Mouse (Mus musculus) heart, embryonic 10.5 days (tissue): Measurements from ENCODE around the gene Oxt. TPM values are rescaled to one million over a fixed set of nuclear protein-coding genes. Genes with fewer than 3 reads are reported as not detected.

ENCODE experiments used
- DNase-seq: peaks from one replicate; pipeline ENCODE4 v3.0.0-alpha.2; 2017; ENCODE audit warnings: low spot score
- H3K27ac ChIP-seq: fragments of 300-500 bp; sonication (generic); 2 replicates; pipeline ENCODE4 v1.5.1; 2016; ENCODE audit warnings: mild to moderate bottlenecking
- H3K27me3 ChIP-seq: fragments of 300-500 bp; sonication (generic); 2 replicates; pipeline ENCODE4 v1.6.1; 2016; ENCODE audit warnings: mild to moderate bottlenecking; ENCODE audit not compliant: poor library complexity, insufficient read depth, severe bottlenecking
- H3K36me3 ChIP-seq: fragments of 300-500 bp; sonication (generic); 2 replicates; pipeline ENCODE4 v1.6.1; 2016; ENCODE audit warnings: mild to moderate bottlenecking, moderate library complexity
- H3K4me1 ChIP-seq: fragments of 300-500 bp; sonication (generic); 2 replicates; pipeline ENCODE4 v1.6.1; 2016; ENCODE audit warnings: mild to moderate bottlenecking
- H3K4me3 ChIP-seq: fragments of 300-500 bp; sonication (generic); 2 replicates; pipeline ENCODE4 v1.5.1; 2016; ENCODE audit warnings: mild to moderate bottlenecking, moderate library complexity
- H3K9me3 ChIP-seq: fragments of 300-500 bp; sonication (generic); 2 replicates; pipeline ENCODE4 v1.6.1; 2016; ENCODE audit warnings: mild to moderate bottlenecking, moderate library complexity
- WGBS: fragments of 180-500 bp; shearing (Covaris S2); methylation state at CpG from one replicate; pipeline ENCODE4 v1.1.7; 2016; 5-methylcytosine and 5-hydroxymethylcytosine counted together
- polyA plus RNA-seq: library from polyadenylated mRNA; unstranded; fragments of >200 nt; fragmentation: Nextera tagmentation; extraction: Ambion mirVana; gene quantifications from 2 replicates; pipeline ENCODE4 v1.2.1, GENCODE M21; 2016

Oxt gene
- not detected in 2 replicates for polyA plus RNA-seq

DNA sequence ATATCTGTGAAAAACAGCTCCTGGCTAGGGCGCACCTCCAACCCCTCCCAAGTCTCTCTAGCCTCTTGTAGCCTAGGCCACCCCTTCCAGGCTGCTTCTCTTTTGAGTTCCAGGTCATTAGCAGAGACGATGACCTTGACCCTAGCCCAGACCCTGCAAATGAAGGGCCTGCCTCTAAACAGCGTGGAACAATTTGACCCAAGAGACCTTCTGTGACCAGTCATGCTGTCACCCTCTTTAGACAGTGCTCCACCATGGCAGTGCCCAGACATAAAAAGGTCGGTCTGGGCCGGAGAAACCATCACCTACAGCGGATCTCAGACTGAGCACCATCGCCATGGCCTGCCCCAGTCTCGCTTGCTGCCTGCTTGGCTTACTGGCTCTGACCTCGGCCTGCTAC is at the start of gene Oxt:
Oxt (plus strand) TSS at position 301 of the 400 bp plus-strand sequence.
- peaks cover 84% of the 10 kb centered on the region for H3K27me3 ChIP-seq
- H3K9me3 ChIP-seq, result no peaks in the 10 kb centered on the region
- peaks cover 30% of the 10 kb centered on the region for H3K4me1 ChIP-seq
- WGBS, result 45% methylated on average over 9 of the region's 9 CpGs
- peak within 1 kb of the TSS; percentile 52 for H3K4me3 ChIP-seq
- DNase-seq, result no peak
- no peaks in the 10 kb centered on the region for H3K36me3 ChIP-seq
- H3K27ac ChIP-seq, result no peak within 1 kb of the TSS; the same call in 1 of the 2 replicates

DNA sequence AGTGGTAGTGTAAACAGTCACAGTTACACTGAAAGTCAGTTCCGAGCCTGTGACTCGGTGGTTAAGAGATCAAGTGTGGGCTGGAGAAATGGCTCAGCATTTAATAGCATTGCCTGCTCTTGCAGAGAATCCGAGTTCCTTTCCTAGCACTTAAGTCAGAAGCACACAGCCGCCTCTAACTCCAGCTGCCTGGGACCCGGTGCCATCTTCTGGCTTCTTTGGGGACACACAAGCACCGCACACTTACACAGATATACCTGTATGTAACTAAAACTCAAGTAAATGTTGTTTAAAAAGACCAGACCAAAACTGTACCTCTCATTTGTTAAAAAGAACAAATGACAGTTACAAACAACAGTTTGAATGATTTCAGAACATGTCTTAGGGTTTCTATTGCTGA is 47.5 kb upstream of the Oxt start:
- no peak overlapping the region for H3K27ac ChIP-seq
- no peak overlapping the region for H3K4me3 ChIP-seq
- H3K36me3 ChIP-seq, result peaks cover 42% of the 10 kb centered on the region
- H3K9me3 ChIP-seq, result no peaks in the 10 kb centered on the region
- WGBS, result 83% methylated on average over 6 of the region's 6 CpGs
- DNase-seq, result no peak
- H3K4me1 ChIP-seq, result no peaks in the 10 kb centered on the region; the same call in 1 of the 2 replicates
- no peaks in the 10 kb centered on the region for H3K27me3 ChIP-seq

DNA sequence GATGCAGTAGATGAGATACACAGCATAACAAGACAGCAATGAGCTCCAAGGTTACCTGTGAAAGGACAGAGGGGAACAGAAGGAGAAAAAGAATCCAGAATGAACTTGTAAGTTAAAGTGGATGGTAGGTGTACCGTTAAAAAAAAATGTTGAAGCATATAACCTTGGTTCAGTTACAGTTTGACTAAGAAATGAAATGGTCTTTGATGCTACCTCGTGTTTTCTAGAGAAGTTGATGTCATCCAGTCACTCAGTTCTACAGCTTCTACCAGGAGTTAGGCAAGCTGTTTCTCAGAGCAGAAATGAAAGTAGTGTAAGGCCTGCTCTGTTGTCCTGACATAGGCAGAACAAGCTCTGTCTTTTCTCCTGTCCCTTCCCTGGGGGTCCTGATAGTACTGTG is 46.7 kb upstream of the Oxt start:
- WGBS, result 80% methylated on average over 2 of the region's 2 CpGs
- Histone ChIP-seq H3K36me3 (peaks cover 45% of the 10 kb centered on the region), H3K4me3 (no peak overlapping the region), H3K27me3 (no peaks in the 10 kb centered on the region), H3K4me1 (peaks cover 6% of the 10 kb centered on the region), H3K9me3 (no peaks in the 10 kb centered on the region), H3K27ac (no peak overlapping the region)
- DNase-seq, result no peak

DNA sequence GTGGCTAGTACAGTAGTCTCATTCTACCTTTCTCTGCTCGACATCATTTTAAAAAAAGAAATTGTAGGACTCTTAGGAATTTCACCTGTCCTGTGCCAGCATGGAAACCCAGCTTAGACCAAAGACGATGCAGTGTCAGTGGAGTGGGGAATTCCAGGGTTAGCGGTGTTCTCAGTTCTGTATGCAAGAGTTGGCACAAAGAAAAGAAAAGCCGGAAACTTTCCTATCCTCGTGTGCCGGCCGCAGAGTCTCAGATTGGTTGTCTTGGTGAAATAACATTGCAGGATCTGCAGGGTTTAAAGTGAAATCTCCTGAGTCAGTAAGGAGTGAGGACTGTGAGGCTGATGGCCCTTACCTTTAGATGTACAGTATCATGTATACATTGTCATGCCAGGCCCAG is 46.0 kb upstream of the Oxt start:
- Histone ChIP-seq H3K36me3 (peaks cover 45% of the 10 kb centered on the region), H3K27me3 (no peaks in the 10 kb centered on the region), H3K27ac (no peak overlapping the region), H3K9me3 (no peaks in the 10 kb centered on the region), H3K4me1 (peaks cover 6% of the 10 kb centered on the region), H3K4me3 (no peak overlapping the region)
- WGBS, result 90% methylated on average over 7 of the region's 7 CpGs
- no peak for DNase-seq

DNA sequence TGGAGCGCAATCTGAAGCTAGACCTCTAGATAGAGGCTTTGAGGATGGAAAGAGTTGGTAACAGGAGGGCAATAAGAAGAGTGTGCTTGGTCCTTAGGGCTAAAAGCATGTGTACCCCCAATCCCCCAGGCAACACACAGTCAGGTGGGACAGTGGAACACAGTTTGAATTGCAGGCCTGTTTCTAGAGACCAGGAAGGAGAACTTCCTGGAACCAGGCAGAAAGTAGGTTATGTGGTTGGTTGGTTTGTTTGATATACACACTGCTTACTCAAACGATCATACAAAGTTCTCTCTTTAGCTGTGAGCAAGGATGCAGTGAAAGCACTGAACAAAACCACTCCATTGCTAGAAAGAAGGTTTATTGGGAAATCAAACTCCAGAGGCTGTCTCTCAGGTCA is 43.8 kb upstream of the Oxt start:
- DNase-seq, result no peak
- H3K36me3 ChIP-seq, result peaks cover 55% of the 10 kb centered on the region
- H3K4me1 ChIP-seq, result peaks cover 6% of the 10 kb centered on the region
- H3K27ac ChIP-seq, result no peak overlapping the region
- no peak overlapping the region for H3K4me3 ChIP-seq
- H3K9me3 ChIP-seq, result no peaks in the 10 kb centered on the region
- 73% methylated on average over 2 of the region's 2 CpGs for WGBS
- H3K27me3 ChIP-seq, result no peaks in the 10 kb centered on the region

DNA sequence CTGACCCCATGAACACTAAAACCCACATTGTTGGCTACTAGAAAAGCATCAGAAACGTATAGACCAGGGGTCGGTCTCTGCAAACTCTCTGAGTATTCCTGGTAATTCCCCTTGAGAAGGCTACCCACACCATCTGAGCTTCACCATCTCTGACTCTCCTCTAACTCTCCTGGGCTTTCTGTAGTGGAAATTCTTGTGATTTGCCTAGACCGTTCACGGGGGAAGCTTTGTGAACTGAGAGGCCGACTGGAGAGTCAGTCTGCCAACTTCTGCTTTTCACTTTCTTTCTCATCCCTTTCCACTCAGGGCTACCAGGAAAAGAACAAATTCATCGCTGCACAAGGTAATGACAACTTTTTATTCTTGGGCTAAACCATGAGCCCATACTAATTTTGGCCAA is 41.0 kb upstream of the Oxt start:
- WGBS, result 89% methylated on average over 6 of the region's 6 CpGs
- Histone ChIP-seq H3K27me3 (no peaks in the 10 kb centered on the region), H3K36me3 (peaks cover 70% of the 10 kb centered on the region), H3K4me3 (no peak overlapping the region), H3K4me1 (peaks cover 6% of the 10 kb centered on the region), H3K27ac (no peak overlapping the region), H3K9me3 (no peaks in the 10 kb centered on the region)
- DNase-seq, result no peak

DNA sequence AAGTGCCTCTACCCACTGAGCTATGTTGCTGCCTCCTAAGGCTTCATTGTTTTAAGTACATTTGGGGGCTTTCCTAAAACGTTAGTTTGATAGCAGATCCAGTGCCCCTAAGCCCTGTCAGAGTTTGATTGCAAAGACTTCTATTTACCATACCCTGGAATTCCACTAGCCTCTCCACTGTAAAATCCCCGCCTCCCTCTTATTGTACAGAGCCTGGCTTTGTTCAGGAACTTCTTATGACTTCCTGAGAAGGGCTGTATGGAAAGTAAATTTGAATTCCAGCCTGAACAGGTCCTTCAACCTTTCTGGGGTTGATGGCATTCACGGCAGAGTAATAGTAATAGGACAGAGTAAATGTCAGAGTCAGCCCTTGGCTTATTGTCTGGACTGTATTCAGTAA is 39.1 kb upstream of the Oxt start:
- Histone ChIP-seq H3K9me3 (no peaks in the 10 kb centered on the region), H3K4me3 (no peak overlapping the region), H3K36me3 (peaks cover 88% of the 10 kb centered on the region), H3K27ac (no peak overlapping the region), H3K4me1 (peaks cover 6% of the 10 kb centered on the region), H3K27me3 (no peaks in the 10 kb centered on the region)
- DNase-seq, result no peak
- WGBS, result 75% methylated on average over 3 of the region's 3 CpGs

DNA sequence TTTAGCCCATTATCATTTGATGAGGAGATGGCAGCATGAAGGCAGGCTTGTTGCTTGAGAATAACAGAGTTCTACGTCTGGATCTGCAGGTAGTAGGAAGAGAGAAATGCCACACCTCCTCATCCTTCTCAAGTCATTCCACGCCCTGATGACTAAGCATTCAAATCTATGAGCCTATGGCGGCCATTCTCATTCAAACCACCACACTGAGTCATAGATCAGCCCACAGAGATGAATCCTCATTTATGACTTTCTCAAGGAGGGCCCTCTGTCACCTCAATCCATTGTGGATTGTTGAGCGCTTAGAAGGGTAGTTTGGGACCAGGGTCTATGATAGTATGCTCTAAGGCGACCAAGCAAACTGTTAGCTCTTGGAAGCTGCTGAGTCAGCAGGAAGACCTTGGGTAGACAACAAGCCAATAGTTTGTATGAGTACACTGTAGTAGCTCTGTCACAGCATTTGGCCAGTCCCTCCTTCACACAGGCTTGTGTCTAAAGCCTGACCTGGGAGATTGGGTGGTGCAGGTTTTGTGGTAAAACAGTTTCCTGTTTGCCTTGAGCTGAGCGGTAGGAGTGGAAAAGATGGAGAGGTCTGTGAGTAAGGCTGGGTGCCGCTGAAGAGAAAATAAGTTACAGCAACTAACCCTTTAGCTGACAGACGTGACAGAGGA is 37.0 kb upstream of the Oxt start:
- 83% methylated on average over 8 of the region's 8 CpGs for WGBS
- Histone ChIP-seq H3K36me3 (peaks cover 91% of the 10 kb centered on the region), H3K9me3 (no peaks in the 10 kb centered on the region)

DNA sequence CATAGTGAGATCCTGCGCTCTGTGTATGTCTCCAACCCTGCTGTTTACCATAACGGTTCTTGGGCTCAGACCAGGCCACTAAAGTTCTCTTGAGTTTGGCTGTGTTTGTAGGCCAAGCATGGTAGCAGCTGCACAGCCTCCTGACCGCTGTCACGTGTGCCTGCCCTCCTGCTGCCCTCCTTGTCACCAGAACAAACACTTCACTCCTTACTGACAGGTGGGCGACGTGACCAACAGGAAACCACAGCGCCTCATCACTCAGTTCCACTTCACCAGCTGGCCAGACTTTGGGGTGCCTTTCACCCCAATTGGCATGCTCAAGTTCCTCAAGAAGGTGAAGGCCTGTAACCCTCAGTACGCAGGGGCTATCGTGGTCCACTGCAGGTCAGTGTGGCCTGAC is 35.7 kb upstream of the Oxt start:
- no peaks in the 10 kb centered on the region for H3K9me3 ChIP-seq
- DNase-seq, result no peak
- H3K4me1 ChIP-seq, result no peaks in the 10 kb centered on the region
- H3K4me3 ChIP-seq, result no peak overlapping the region
- no peaks in the 10 kb centered on the region for H3K27me3 ChIP-seq
- H3K27ac ChIP-seq, result no peak overlapping the region
- WGBS, result 90% methylated on average over 9 of the region's 9 CpGs
- H3K36me3 ChIP-seq, result peaks cover 92% of the 10 kb centered on the region

More for the DNA sequence above, 37.0 kb upstream of the Oxt start:
- Histone ChIP-seq H3K4me3 (no peak overlapping the region), H3K27ac (no peak overlapping the region), H3K4me1 (peaks cover under 1% of the 10 kb centered on the region; the same call in 1 of the 2 replicates), H3K27me3 (no peaks in the 10 kb centered on the region)
- DNase-seq, result no peak

DNA sequence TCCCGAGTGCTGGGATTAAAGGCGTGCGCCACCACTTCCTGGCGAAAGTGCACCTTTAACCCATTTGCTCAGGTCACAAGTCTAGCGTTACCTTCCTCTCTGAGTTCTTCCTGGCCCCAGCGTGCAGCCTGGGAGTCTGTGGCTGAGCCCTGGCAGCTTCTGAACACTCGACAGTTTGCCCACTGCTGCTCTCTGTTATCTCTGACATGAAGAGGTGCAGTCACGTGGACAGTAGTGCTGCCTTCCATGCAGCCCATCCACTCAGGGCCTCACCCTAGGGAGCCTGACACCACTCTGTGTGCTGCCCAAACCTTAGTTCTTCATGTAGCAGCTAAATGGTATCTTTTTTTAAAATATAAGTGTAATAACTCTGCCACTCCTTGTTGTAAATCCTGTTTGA is 29.0 kb upstream of the Oxt start:
- no peak overlapping the region for H3K27ac ChIP-seq
- peaks cover 97% of the 10 kb centered on the region for H3K36me3 ChIP-seq
- H3K9me3 ChIP-seq, result no peaks in the 10 kb centered on the region
- no peak overlapping the region for H3K4me3 ChIP-seq
- H3K27me3 ChIP-seq, result no peaks in the 10 kb centered on the region
- 0 out of 2 replicates have a peak, but pooled peaks cover 7% of the 10 kb centered on the region for H3K4me1 ChIP-seq
- 69% methylated on average over 8 of the region's 8 CpGs for WGBS
- DNase-seq, result no peak

DNA sequence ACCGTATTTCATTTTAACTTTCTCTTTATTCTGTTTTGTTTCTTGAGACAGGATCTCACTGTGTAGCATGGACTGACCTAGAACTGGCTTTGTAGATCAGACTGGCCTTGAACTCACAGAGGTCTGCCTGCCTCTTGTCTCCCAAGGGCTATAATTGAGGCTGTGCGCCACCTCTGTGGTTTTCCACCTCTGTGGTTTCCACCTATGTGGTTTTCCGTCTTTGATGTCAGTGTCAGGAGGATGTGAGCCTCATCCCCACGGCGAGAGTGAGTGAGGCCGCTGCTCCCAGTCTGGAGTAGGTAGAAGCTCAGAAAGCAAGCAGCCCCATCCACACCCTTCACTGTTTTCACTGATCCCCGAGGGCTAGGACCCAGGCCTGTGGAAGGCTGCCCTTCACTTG is 21.1 kb upstream of the Oxt start:
- 90% methylated on average over 7 of the region's 7 CpGs for whole genome bisulfite sequencing
- no peak overlapping the region for H3K4me3 ChIP-seq
- H3K9me3 ChIP-seq, result no peaks in the 10 kb centered on the region
- H3K36me3 ChIP-seq, result peaks cover 79% of the 10 kb centered on the region
- DNase-seq, result no peak
- H3K4me1 ChIP-seq, result no peaks in the 10 kb centered on the region
- H3K27ac ChIP-seq, result no peak overlapping the region
- no peaks in the 10 kb centered on the region for H3K27me3 ChIP-seq

DNA sequence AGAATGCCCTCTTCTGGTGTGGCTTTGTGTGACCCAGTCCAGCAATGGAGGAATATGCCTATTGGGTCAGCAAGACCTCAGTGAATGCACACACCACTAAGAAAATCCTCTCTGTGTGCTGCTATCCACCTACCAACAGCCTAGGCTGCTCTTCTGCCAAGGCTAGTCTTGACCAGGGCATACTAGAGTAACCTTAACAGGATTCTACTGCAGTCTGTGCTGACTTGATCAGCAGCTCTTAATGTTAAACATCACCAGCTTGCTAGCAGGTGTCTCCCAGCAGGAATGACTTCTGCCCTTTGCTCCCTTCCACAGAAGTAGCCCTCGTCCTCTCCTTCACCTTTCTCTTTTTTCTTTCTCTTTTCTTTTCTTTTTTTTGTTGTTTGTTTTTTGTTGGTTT is 19.7 kb upstream of the Oxt start:
- no peaks in the 10 kb centered on the region for H3K9me3 ChIP-seq
- no peaks in the 10 kb centered on the region for H3K27me3 ChIP-seq
- H3K36me3 ChIP-seq, result peaks cover 66% of the 10 kb centered on the region
- H3K27ac ChIP-seq, result no peak overlapping the region
- 87% methylated on average over 1 of the region's 1 CpGs for WGBS
- no peak for DNase-seq
- H3K4me1 ChIP-seq, result no peaks in the 10 kb centered on the region
- no peak overlapping the region for H3K4me3 ChIP-seq

DNA sequence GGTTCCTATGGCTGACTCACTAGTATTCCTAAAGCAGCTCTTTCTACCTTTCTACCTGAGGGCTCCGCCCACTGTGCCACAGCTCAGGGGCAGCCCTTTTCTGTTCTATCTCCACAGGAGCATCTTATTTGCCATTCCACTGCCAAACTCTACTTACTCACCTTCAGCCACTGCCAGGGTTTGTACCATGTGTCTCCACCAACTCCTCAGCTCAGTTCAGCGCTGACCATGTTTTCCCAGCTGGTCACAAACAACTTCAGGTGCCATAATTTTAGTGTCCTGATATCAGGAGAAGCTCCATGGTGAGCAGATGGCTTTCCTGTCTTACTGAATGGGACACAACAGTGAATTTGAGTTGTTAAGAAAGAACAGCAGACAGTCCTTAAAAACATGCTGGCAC is 18.5 kb upstream of the Oxt start:
- H3K36me3 ChIP-seq, result peaks cover 54% of the 10 kb centered on the region
- H3K4me1 ChIP-seq, result peaks cover under 1% of the 10 kb centered on the region; the same call in 1 of the 2 replicates
- H3K27ac ChIP-seq, result no peak overlapping the region
- no peaks in the 10 kb centered on the region for H3K27me3 ChIP-seq
- DNase-seq, result no peak
- no peaks in the 10 kb centered on the region for H3K9me3 ChIP-seq
- H3K4me3 ChIP-seq, result no peak overlapping the region
- WGBS, result 89% methylated on average over 2 of the region's 2 CpGs

DNA sequence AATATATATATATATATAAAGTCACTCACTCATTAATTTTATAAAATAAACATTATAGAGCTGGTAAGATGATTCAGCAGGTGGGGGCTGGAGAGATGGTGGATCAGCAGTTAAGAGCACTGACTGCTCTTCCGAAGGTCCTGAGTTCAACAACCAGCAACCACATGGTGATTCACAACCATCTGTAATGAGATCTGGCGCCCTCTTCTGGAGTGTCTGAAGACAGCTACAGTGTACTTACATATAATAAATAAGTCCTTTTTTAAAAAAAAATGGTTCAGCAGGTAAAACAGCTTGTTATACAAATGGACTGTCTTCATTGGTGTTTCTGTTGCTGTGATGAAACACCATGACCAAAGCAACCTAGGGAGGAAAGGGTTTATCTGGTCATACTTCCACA is 18.0 kb upstream of the Oxt start:
- Histone ChIP-seq H3K36me3 (peaks cover 49% of the 10 kb centered on the region), H3K4me3 (no peak overlapping the region), H3K27me3 (no peaks in the 10 kb centered on the region), H3K4me1 (peaks cover 6% of the 10 kb centered on the region), H3K9me3 (no peaks in the 10 kb centered on the region), H3K27ac (no peak overlapping the region)
- 70% methylated on average over 2 of the region's 2 CpGs for WGBS
- DNase-seq, result no peak
